Mouse (Mus musculus): ENCODE data around the gene Faap100.
"Not testable (repeated sequence)": the region's sequence is repeated elsewhere in the genome, so short reads cannot be mapped to it uniquely, and the experiment has no call there.

Gene Faap100

DNA sequence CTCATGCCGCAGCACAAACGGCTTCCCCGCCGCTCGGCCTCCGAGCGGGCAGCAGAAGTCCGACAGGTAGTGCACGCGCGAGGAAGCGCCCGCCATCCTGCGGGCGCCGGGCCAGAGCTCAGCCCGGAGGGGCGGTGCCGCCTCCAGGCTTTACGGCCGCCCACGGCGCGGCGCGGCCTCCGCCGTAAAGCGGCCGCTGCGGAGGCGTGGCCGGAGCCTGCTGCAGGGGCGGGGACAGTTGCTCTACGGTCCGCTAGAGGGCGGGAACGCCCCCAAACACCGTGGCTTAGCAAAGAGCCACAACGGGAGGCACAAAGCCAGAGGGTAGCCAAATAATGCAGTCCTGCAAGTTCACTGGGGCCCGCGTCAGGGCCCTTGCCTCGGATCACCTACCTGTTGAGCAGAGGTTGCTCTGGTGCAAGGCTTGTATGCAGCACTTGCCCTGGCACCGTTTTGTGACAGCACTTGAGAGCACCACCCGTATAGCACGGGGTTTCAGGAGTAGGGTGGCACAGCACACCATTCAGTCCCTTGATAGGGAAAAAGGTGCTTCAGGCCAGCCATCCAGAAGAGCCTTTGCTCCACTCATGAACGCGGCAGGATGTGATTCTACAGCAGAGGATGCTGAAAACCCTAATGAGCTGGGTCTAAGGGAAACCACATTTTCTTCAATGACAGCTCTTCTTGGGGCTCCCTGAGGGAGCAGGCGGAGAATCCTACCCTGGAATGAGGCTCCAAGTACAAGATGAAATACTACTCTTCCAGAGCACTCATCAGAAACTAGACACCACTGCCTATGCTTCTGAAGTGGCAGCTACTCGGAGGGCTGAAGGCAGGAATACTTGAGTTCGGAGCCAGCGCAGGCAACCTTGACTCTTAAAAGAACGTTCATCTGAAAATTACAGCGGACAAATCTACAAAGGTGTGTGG is at the start of gene Faap100:
TSS of gene Faap100 (minus strand) at position 154 of the 930 bp plus-strand sequence.
- peak; percentile 95 for DNase-seq (ENCODE audit: low read depth, low spot score)

DNA sequence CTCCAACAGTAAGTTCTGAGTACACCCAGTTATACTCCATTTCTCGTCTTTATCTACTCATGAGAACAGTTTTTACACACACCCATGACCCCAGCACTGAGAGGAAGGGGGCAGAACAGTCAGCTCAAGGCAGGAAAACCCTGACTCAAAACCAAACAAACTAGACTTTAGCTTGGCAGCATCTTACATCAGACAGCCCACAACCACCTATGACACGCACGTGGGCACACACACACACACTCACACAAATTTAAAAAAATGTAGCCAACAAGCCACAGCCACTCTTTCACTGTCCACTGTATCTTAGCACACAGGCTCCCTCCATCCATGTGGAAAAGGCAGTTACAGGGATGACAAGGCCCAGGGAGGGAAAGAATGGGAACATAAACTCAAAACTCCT is 48.2 kb upstream of the Faap100 start:
- DNase-seq (ENCODE audit: low read depth, low spot score) = no peak

DNA sequence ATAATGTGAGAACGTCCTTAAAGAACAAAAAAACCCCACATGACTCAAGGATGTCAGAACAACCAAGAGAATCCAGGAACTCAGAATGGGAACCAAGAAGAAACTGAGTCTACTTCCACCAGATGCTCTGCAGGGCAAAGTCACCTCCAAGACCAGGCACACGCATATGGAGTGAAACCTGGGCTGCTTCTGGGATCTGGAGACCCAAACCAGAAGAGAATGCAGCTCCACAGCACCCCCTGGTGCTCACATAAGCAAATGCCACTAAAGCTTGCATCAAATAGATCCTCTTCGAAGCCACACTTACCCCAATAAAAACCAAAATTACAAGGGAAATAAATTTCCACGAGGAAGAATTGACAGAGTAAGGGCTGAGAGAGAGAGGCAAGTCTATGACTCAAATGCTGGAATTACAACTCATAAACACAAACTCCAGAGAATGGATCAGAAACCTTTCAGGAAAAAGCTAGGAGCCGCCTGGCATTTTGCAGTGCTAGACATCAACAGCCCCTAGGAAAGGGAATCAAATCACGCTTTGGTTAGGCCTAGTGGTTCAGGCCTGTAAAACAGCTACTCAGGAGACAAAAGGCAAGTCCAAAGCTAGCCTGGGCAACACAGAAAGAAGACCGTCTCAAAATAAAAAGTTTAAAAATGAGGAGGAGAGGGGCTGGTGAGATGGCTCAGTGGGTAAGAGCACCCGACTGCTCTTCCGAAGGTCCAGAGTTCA is 45.2 kb upstream of the Faap100 start:
- DNase-seq (ENCODE audit: low read depth, low spot score) = peak; percentile 83

DNA sequence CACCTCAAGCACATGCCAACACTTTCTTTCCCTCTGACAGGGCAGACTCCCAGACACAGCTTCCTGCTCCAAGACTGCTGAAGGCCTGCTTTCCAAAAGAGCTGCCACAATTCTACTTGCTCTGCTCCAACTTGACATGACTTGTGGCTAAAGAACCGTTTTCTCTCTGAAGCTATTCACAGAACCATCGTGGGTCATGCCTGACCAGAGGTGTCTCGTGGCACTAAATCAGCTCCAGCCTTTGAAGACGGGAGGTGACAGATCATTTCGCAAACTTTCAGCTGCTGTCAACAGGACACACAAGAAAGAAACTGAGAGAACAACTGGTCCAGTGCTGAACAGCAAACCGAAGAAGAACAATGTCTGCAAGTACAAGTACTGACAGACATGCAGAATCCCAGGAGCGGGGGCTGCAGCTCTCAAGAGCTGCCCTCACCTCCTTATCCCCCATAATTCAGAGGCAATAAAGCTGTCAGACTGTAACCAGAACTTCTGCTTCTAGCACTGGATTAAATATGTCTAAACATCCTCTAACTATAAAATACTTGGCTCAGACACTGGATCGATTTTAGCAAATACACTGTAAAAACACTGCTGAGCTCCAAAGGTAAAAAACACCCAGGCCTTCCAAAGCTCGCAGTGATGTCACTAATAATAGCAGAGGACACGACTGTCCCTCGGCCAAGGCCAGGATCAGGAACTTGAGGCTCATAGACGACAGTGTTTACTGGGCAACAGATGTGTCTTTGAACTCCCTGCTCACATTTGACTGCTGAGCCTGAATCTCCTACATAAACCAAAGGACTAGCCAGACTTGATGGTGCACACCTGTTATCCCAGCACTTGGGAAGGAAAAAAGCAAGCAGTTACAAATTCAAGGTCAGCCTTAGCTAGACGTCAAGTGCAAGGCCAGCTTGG is 44.3 kb upstream of the Faap100 start:
- no peak for DNase-seq (ENCODE audit: low read depth, low spot score)

DNA sequence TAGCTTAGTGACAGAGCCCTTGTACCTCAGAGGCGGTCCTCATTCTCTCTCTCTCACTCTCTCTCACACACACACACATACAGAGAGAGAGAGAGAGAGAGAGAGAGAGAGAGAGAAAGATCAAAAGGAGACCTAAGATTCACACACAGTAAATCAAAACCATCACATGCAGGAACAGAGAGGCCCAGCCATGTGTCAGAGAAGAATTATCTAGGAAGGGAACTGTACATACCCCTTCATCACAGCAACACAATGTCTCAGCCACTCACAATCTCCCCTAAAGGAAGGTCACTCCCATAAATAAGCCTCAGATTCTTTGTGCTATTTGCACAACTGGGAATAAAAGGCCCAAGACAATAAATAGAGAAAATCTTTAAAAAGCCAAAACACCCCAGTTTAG is 40.0 kb upstream of the Faap100 start:
- no peak for DNase-seq (ENCODE audit: low read depth, low spot score)

DNA sequence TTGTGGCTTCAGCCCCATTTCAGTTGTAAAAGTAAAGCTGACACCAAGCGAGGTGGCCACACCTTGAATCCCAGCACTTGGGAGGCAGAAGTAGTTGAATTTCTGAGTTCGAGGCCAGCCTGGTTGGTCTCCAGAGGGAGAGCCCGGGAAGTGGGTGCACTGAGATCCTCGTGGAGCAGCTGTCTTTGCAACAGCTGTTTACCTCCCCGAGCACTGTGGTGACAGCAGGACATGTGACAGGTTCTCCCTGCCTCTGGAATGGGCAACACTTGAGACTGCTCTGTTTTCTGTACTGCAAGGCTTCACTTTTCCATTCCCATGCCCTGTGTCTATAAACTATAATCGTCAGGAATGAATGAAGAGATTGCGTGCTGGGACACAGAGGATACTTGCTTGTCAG is 39.3 kb upstream of the Faap100 start:
- no peak for DNase-seq (ENCODE audit: low read depth, low spot score)

DNA sequence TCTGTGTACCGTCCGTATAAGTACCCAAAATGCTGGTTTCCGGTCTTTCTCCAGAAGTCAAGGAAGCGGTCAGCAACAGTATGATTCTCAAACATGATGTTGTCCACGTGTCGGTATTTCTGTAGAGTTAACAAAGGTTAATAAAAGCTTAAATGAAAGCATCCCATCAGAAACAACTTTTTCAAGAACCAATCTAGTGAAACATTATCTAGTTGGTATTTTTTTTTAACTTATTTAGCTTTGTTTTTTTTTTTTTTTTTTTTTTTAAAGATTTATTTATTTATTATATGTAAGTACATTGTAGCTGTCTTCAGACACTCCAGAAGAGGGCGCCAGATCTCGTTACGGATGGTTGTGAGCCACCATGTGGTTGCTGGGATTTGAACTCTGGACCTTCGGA is 35.1 kb upstream of the Faap100 start:
- DNase-seq (ENCODE audit: low read depth, low spot score) = not testable (repeated sequence)

DNA sequence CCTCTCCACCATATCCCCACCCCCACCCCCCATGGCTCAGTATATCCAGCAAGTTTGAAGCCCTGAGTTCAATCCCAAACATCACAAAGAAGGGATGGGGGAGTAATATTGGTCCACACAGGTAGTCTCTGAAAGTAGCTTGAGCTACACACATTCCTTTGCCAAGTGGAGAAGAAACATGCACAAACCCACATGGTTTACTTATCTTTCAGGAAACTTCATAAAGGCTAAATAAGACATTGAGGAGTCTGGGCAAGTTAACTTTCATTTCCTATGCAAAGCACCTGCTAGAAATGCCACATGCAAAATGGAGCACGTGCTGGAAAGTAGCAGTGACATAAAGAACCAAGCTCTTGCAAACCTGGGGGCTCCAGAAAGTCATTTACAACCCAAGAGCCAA is 27.9 kb upstream of the Faap100 start:
- no peak for DNase-seq (ENCODE audit: low read depth, low spot score)

DNA sequence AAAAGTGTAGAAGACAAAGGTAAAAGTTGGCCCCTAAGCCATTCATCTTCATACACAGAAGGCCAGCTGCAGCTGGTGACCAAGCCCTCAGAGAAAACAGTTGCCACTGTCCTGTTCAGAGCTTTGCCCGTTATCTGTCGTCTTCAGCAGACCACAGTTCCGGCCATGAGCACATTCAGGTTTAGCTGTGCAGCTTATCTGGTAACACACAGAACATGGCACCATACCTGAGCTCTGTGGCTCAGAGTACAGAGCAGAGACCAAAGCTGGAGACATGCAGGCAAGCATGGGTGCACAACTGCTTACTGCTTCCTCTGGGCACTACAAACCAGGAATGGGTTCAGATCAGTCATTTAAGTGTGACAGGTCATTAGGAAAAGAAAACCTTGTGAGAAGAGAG is 27.3 kb upstream of the Faap100 start:
- DNase-seq (ENCODE audit: low read depth, low spot score) = no peak

DNA sequence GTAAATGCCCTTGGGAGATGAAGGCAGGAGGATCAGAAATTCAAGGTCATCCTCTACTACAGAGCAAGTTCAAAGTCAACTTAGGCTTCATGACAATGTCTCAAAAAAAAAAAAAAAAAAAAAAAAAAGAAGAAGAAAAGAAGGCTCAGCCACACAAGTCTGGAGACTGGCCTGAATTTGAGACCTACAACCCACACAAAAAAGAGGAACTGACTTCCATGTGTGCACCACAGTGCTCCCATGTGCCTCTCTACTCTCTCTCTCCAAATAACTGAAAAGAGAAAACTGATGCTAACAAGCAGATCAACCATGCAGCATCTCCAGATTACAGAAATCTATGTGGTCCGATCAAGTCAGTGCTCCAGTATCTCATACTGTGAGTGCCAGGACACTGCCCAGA is 26.2 kb upstream of the Faap100 start:
- no peak for DNase-seq (ENCODE audit: low read depth, low spot score)

DNA sequence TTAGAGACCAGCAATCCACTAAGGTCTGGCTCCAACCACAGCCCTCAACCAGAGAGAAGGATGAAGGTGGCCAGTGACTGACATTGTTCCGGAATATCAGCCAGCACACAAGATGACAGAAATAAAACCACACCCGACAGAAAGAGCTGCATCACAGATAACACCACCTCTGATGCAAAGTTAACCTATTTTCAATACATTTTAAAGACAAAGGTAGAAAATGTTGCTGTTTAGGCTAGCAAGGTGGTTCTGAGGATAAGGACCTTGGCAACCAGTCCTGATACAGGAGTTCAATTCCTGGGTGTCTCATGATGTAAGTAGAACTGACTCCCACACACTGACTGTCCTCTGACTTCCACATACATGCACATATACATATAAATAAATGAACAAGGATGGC is 20.8 kb upstream of the Faap100 start:
- DNase-seq (ENCODE audit: low read depth, low spot score) = no peak

DNA sequence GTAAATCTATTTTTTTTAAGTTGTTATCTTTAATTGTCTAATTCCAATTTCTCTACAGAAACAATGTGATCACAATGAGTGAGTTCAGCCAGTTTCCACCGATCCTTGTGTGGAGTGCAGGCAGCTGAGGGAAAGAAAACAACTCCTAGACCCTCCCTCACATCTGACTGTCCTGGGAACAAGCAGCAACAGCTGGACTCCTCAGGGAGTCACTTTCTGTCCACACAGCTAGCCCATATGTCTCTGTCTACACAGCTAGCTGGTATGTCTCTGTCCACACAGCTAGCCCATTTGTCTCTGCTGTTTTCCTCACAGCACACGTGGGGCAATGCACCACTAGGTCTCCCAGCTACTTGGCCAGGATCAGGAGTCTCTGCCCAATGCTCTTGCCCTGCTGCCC is 19.0 kb upstream of the Faap100 start:
- no peak for DNase-seq (ENCODE audit: low read depth, low spot score)

DNA sequence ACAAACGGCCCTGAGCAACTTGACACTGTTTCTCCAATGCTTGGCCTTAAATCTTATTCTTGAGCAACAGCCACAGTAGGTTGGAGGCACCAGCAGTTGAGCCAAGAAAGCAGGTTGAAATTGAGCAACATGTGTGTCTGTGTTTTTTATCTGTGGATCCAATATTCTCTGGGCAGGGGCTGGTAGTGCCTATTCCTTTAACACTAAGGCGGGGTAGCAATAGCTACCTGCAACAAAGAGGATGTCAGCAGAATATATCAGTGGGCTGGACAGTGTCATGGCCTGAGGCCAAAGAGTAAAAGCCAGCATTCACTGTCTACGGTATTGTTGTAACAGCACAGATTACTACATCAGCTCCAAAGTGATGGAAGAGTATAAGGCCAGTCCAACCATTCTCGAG is 17.1 kb upstream of the Faap100 start:
- DNase-seq (ENCODE audit: low read depth, low spot score) = no peak

DNA sequence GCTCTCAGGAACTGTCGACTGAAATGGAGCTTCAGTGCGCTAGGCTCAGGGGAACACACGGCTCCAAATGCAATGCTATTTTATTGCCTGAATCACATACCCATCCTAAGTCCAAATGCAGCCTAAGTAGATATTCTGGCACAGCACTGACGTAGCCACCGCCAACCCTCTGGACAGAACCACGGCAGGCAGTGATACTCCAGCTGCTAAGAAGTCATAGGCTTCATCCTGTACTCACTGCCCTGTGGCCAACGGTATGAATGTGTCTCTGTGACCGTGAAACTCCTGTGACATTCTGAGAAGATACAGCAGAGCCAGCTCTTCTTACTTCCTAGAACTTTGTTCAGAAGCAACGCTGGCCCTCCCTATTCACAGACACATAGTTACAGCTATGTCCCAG is 10.0 kb upstream of the Faap100 start:
- DNase-seq (ENCODE audit: low read depth, low spot score) = no peak

DNA sequence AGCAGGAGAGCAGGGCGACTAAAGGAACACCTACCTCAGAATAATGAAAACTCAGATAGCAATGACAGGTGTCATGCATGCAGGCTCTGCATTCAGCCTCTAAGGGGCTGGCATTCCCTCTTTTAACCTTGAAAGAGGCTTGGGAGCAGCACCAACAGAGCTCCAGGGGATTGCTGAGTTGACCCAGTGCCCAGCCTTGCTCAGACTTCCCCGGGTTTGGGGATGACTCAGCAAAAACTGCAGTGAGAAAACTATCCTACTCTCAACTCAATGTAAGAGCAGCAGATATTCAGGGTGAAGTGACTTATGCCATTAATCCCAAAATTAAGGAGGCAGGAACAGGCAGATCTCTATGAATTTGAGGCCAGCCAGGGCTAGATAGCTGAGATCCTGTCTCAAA is 8.6 kb upstream of the Faap100 start:
- DNase-seq (ENCODE audit: low read depth, low spot score) = no peak

DNA sequence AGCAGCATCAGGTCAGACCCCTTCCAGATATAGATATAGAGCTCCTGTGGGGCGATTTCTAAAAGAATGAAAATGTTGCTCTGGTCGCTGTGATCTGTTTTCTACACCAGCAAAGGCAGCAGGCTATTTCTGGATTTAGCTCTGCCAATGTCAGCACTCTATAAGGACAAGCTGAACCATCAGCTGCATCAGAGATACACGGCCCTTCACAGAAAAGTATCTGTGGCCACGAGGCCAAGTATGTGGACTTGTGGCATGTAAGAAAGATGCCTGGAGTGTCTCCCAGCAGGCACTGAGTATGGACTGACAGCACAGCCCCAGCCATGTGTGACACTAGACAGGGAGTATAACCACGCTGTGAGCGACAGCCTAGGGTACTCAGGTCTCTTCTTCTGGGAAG is 8.1 kb upstream of the Faap100 start:
- DNase-seq (ENCODE audit: low read depth, low spot score) = no peak

DNA sequence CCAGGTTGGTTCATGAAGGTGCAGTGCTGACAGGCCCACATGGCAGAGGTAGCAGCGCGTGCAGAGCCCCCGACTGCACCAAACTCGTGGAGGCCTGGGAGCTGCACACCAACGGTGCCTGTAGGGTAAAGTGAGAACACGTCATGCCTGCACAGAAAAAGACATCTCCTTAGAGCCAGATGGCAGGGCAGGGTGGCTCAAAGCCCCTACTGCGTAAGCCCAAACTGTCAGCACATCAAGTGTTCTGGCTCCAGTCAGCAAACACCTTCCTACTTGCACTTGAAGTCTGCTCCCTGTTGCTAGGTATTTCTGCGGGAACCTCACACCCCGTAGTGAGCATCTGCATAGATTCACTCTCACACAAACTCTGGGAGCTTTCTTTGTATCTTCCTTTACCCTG is 3.9 kb upstream of the Faap100 start:
- DNase-seq (ENCODE audit: low read depth, low spot score) = no peak

DNA sequence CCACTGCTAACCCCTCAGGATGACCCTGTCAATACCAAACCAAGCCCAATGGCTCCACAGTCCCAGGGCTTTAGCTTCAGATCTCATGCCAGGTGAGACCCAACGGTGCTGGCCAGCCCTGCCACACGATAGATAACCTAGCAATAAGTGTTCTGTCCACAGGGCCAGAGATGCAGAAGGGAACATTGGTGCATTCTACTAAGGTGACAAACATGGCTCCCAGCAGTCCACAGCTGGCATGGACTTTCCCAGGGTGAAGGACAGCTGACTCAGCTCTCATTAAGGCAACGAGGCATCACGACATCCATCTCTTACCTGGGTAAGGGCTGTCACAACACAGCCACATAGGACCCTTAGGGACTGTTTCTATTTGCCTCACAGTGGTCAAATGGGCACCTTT is 2.6 kb upstream of the Faap100 start:
- DNase-seq (ENCODE audit: low read depth, low spot score) = no peak

DNA sequence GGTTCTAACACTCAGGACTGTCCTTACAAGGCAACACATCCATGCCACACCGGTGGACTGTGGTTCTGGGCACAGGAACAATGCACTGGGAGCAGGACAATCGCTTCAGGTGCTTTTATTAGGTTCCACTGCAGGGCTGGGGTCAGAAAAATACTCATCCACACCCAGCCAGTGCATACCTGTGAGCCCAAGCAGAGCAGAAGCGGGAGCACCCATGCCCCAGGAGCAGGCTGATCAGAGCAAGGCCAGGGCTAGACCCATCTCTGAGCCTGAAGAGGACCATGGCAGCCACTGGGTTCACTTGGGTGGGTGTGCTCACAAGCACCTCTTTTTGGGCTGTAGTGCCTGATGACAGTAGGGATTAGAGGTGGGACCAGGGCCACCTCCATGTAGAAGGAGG is 1.7 kb upstream of the Faap100 start:
- no peak for DNase-seq (ENCODE audit: low read depth, low spot score)

DNA sequence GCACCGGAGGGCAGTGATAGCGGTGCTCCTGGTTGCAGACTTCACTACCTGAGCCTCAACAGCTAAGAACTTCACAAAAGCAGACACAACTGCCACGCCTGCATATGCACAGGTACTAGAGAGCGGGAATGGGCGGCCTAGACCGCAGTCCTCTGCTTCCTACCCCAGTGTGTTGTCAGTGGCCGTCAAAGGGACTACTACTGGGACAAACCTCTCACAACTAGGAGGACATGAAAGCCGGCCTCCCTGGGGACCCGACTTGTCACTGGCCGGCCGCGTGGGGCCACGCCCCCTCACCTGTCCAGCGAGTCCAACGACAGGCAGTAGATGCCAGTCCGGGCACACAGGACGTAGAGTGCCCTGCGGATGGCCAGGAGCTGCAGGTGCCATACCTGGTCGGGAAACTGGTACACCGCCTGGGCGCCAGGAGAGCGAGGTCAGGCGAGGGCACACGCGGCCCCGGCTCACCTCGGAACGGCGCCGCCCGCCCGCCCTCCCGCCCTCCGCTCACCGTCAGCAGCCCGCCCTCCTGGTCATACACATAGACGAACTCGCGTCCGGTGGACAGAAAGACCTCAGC is 443 bp downstream of the Faap100 start:
- no peak for DNase-seq (ENCODE audit: low read depth, low spot score)

DNA sequence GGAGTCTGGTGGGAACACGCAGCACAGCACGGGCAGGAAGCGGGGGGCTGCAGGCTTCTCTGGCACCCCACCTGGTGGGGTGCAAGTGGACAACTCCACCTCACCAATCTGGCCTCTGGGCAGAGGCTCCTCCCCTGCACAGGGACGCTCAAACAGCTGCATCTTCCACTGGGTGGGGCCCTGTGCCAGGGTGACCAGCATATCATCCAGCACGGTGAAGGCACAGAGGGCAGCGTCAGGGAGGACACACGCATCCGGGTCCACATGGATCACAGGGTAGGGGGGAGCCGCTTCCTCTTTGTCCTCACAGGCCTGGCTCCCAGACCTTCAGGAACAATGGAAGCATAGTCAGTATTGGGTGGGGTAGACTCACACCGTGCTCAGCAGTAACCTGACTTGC is 1.2 kb downstream of the Faap100 start:
- no peak for DNase-seq (ENCODE audit: low read depth, low spot score)
